Mouse (Mus musculus) induced T-regulatory cell, adult 2 months (primary cell): Measurements from ENCODE around the gene Lamtor2.
A peak's percentile ranks its signal among the peaks of the same experiment; 100 is the strongest.

ENCODE experiments used
- DNase-seq: peaks from one replicate; pipeline ENCODE4 v3.0.0-alpha.2; 2012; ENCODE audit warnings: low read depth

Gene Lamtor2

GRCm38 (mm10) chr3:88542486-88542885, 10.4 kb downstream of the Lamtor2 start:
- DNase-seq, result no peak

- DNase-seq, result no peak
Observed at GRCm38 (mm10) chr3:88541622-88542401, 11.1 kb downstream of the Lamtor2 start.

DNA sequence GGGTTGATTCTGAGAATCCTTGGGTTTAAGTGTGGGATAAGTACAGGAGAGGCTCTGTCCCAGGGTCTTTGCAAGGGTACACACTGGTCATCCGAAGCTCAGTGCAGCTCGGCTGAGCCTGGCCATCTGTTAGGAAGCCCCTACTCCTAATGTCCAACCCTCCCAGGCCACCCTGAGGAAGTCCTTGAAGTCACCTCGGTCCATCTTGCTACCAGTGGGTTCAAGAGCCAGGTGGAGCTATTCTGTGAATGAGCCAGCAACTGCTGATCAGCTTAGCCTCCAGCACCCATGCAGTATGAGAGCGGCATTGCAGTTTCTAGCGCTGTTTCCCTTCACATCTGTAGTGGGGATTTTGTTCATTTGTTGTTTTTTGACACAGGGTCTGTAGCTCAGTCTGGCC, 12.8 kb downstream of the Lamtor2 start:
- no peak for DNase-seq

- DNase-seq, result no peak
Observed at GRCm38 (mm10) chr3:88539397-88539796, 13.5 kb downstream of the Lamtor2 start.

DNA sequence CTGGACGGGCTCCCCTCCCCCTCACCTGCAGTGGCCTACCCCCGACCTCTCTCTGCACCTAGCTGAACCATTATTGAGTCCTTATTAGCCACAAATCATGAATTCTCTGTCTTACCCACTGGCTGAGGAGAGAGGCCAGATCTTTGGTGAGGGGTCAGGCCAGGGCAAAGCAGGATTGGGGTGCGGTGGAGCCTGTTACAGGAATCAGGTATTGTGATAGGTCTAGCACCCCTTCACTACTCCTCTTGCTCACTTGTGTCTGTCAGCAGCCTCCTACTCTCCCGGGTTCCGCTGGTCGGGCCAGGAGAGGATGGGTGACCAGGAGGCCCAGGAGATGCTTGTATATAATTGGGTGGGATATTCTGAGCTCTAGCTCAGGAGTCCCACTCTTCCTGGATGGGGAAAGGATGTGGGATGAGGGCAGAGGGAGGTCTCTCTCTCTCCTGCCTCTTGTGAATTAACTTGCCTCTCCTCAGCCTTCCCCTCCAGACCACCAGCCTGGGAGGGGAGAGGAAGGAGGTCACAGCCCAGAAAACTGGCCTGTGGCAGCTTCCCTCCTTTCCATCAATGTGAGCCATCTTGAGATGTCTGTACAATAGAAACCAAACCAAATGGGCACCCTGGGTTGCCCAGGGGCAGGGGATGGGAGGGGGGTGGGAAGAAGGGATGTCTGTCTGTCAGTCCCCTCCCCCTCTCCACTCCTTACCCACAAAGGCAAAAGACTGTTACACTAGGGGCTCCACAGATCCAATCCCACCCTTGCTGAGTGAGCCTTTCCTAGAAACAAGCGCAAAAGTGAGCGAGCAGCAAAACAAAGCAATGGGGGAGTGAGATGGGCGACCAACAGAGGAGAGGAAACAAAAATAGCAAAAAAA, 14.4 kb downstream of the Lamtor2 start:
- no peak for DNase-seq

- DNase-seq, result no peak
Observed at GRCm38 (mm10) chr3:88537146-88537545, 15.7 kb downstream of the Lamtor2 start.

DNA sequence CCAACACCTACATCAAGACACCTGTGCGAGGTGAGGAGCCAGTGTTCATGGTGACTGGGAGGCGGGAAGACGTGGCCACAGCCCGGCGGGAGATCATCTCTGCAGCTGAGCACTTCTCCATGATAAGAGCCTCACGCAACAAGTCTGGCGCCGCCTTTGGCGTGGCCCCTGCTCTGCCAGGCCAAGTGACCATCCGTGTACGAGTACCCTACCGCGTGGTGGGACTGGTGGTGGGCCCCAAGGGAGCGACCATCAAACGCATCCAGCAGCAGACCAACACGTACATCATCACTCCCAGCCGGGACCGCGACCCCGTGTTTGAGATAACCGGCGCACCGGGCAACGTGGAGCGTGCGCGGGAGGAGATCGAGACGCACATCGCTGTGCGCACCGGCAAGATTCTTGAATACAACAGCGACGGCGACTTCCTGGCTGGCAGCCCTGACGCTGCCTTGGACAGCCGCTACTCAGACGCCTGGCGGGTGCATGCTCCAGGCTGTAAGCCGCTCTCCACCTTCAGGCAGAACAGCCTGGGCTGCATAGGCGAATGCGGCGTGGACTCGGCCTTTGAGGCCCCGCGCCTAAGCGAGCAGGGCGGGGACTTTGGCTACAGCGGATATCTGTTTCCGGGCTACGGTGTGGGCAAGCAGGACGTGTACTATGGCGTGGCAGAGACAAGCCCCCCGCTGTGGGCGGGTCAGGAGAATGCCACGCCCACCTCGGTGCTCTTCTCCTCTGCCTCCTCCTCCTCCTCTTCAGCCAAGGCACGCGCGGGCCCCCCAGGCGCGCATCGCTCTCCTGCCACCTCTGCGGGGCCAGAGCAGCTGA, 16.6 kb downstream of the Lamtor2 start:
- DNase-seq, result peak; percentile 21

DNA sequence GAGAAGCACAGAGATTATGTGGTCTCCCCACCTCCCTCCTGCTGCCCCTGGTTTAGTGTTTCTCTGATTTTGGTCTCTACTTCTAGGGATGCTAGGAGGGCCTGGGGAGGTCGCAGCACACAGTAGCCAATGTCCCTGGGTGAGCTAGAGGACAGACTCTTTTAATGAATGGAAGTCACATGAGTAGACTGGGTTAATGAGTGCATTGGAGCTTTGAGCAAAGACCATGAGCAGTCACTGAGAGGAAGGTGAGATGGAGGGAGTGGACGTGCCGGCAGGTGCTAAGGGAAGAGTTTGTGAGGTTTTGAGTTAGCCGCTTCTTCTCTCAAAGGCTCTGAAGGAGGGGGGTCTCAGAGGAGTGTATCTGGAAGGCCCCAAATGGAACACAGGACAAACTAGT, 17.3 kb downstream of the Lamtor2 start:
- DNase-seq, result no peak

DNA sequence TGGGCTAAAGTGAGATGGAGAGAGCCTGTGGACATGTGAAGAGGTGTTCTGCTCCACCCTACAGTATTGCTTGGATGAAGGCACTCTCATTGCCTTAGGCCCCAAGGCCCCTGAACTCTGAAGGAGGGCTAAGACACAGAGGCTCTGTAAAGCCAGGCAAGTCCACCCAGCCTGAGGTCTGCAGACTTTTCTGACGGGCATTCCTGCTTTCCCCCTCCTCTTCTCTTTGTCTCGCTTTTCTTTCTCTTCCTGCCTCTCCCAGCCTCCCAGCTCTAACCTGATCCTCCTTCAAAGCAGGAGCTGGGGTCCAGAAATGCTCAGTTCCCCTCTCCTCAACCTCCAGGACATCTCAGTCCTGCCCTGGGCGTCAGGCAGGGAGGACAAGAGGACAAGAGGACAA, 17.9 kb downstream of the Lamtor2 start:
- no peak for DNase-seq

- DNase-seq, result no peak
Observed at GRCm38 (mm10) chr3:88533706-88534105, 19.2 kb downstream of the Lamtor2 start.

GRCm38 (mm10) chr3:88532689-88533511, 20.0 kb downstream of the Lamtor2 start:
- DNase-seq, result peak; percentile 44

- no peak for DNase-seq
Observed at GRCm38 (mm10) chr3:88532299-88532674, 20.6 kb downstream of the Lamtor2 start, which contains the start of gene Mex3a. Mex3a (plus strand) TSS chr3:88532395.

GRCm38 (mm10) chr3:88531348-88532298, 21.3 kb downstream of the Lamtor2 start:
- peak; percentile 86 for DNase-seq

GRCm38 (mm10) chr3:88530082-88530864, 22.6 kb downstream of the Lamtor2 start:
- DNase-seq, result peak; percentile 22

DNA sequence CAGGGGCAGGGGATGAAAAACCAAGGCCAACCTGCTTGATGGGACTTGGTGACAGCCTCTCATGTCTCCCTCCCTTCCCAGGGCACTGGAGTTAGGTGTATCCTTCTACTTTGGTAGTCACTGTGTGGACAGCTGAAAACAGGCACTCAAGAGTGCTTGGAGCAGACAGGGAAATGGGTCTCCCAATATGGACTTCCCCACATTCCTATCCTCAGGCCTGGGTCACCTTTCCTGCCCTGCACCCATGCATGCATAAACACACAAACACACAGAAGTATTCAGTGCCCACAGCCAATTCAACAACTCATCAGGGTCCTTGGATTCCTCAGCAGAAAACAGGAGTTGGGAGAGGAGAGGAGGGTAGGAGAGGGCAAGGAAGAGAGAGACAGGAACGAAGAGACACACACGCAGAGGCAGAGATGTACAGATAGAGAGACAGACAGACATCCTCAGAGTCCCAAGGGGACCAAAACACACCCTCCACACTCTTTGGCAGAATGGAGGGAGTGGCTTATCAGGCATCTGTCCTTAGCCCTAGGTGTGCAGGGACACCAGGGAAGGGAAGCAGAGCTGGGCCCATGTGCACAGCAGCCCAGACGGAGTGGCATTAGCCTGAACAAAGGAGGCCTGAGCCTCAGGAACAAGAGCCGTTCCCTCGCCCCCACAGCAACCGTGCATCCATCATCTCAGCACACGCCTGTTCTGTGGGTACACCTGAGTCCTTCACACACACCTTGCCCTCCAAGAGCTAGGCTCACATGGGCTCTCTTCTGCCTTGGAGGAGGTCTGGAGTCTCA, 23.5 kb downstream of the Lamtor2 start:
- peak; percentile 21 for DNase-seq

DNA sequence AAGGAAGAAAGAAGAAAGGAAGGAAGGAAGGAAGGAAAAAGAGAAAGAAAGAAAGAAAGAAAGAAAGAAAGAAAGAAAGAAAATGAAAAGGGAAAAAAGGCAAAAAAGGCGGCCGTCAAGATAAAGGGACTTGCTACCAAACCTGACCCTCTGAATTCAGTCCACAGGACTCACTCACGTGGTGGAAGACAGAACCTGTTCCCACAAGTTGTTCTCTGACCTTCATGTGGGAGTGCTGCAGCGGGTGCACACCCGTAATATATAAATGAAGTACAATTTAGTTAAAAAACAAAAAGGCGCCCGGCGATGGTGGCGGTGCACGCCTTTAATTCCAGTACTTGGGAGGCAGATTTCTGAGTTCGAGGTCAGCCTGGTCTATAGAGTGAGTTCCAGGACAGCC, 24.2 kb downstream of the Lamtor2 start:
- DNase-seq, result no peak

- no peak for DNase-seq
Observed at GRCm38 (mm10) chr3:88527565-88527964, 25.3 kb downstream of the Lamtor2 start.
